Mouse (Mus musculus) stomach, postnatal 0 days (tissue): ENCODE measurements around the gene Atpaf1.
A peak's percentile ranks its signal among the peaks of the same experiment; 100 is the strongest.

Source experiments
- CTCF ChIP-seq: IDR thresholded peaks from 2 replicates; pipeline ENCODE4 v1.5.1; 2016; ENCODE audit warnings: antibody characterized with exemption, low read depth, mild to moderate bottlenecking, moderate library complexity
- EP300 ChIP-seq: optimal IDR thresholded peaks from 2 replicates; pipeline ENCODE3; 2016; ENCODE audit warnings: antibody characterized with exemption

DNA sequence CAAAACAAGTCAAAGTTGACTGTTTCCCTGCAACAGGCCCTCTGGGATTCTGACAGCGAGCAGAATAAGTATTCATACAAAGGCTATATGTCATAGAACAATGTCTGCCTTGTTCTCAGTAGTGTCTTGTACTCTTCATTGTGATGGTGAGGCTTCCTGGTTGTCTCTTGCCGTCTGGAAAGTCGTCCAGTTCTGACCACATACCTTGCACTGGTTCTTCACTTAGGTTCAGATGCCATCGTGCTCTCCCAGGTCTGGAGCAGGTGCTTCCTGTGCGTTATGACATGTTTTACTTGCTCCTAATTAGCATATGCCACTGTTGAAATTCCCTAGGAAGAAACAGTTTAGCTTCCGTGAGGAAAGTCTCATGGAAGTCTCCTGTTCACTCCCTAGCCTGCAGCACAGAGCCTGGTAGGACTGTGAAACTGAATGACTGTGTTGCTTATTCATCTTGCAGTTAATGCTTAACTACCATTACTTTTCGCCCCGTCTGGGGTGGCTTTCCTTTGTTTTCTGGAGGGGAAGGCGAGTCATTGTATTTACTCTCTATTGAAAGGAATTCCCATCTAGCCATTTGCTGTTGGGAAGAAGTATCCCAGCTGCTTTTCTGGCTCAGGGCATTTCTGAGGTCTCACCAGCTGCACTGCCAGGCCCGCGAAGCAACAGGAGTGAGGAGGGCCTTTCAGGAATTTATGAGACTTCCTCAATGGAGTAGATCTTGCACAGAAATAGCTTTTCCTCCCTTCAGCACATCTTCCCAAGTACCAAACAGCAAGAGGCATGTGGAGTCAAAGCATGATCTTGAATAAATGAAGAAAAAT is 16.8 kb upstream of the Atpaf1 start:
- TF ChIP-seq CTCF, result 0 out of 2 replicates have a peak, but pooled peaks have one; percentile 9
- no peak for TF ChIP-seq EP300
